Mouse (Mus musculus): ENCODE results near the gene Foxk1.

Foxk1 gene

GRCm38 (mm10) chr5:142463461-142464454, 62.5 kb downstream of the Foxk1 start, which contains the start of gene Ap5z1:
TSS of gene Ap5z1 (plus strand) at chr5:142463944.
- ATAC-seq (ENCODE audit: insufficient number of reproducible peaks, low FRiP score, low TSS enrichment) = peak; percentile 73

- ATAC-seq (ENCODE audit: insufficient number of reproducible peaks, low FRiP score, low TSS enrichment) = no peak
These were observed 67.1 kb downstream of the Foxk1 start for GRCm38 (mm10) chr5:142468375-142468774.

- ATAC-seq (ENCODE audit: insufficient number of reproducible peaks, low FRiP score, low TSS enrichment) = no peak
These were observed 68.5 kb downstream of the Foxk1 start for GRCm38 (mm10) chr5:142469796-142470195.

- no peak for ATAC-seq (ENCODE audit: insufficient number of reproducible peaks, low FRiP score, low TSS enrichment)
These were observed 72.4 kb downstream of the Foxk1 start for GRCm38 (mm10) chr5:142473696-142474095.

GRCm38 (mm10) chr5:142475669-142476068, 74.4 kb downstream of the Foxk1 start:
- ATAC-seq (ENCODE audit: insufficient number of reproducible peaks, low FRiP score, low TSS enrichment) = no peak

GRCm38 (mm10) chr5:142477346-142477745, 76.0 kb downstream of the Foxk1 start:
- ATAC-seq (ENCODE audit: insufficient number of reproducible peaks, low FRiP score, low TSS enrichment) = peak; percentile 53; the same call in 1 of the 2 replicates

- ATAC-seq (ENCODE audit: insufficient number of reproducible peaks, low FRiP score, low TSS enrichment) = no peak
These were observed 76.7 kb downstream of the Foxk1 start for GRCm38 (mm10) chr5:142477866-142478615.

- peak; percentile 10; the same call in 1 of the 2 replicates for ATAC-seq (ENCODE audit: insufficient number of reproducible peaks, low FRiP score, low TSS enrichment)
These were observed 77.6 kb downstream of the Foxk1 start for GRCm38 (mm10) chr5:142478829-142479435.

GRCm38 (mm10) chr5:142482512-142482911, 81.2 kb downstream of the Foxk1 start:
- ATAC-seq (ENCODE audit: insufficient number of reproducible peaks, low FRiP score, low TSS enrichment) = no peak

GRCm38 (mm10) chr5:142483581-142483980, 82.3 kb downstream of the Foxk1 start:
- no peak for ATAC-seq (ENCODE audit: insufficient number of reproducible peaks, low FRiP score, low TSS enrichment)

GRCm38 (mm10) chr5:142486654-142487053, 85.4 kb downstream of the Foxk1 start:
- no peak for ATAC-seq (ENCODE audit: insufficient number of reproducible peaks, low FRiP score, low TSS enrichment)

GRCm38 (mm10) chr5:142489955-142490707, 88.8 kb downstream of the Foxk1 start:
- ATAC-seq (ENCODE audit: insufficient number of reproducible peaks, low FRiP score, low TSS enrichment) = no peak

GRCm38 (mm10) chr5:142493307-142493706, 92.0 kb downstream of the Foxk1 start:
- no peak for ATAC-seq (ENCODE audit: insufficient number of reproducible peaks, low FRiP score, low TSS enrichment)

- peak; percentile 68; the same call in 1 of the 2 replicates for ATAC-seq (ENCODE audit: insufficient number of reproducible peaks, low FRiP score, low TSS enrichment)
These were observed 94.2 kb downstream of the Foxk1 start for GRCm38 (mm10) chr5:142495321-142496096.

- no peak for ATAC-seq (ENCODE audit: insufficient number of reproducible peaks, low FRiP score, low TSS enrichment)
These were observed 97.7 kb downstream of the Foxk1 start for GRCm38 (mm10) chr5:142498964-142499363.

- ATAC-seq (ENCODE audit: insufficient number of reproducible peaks, low FRiP score, low TSS enrichment) = no peak
These were observed 99.6 kb downstream of the Foxk1 start for GRCm38 (mm10) chr5:142500918-142501317.

- ATAC-seq (ENCODE audit: insufficient number of reproducible peaks, low FRiP score, low TSS enrichment) = peak; percentile 83
These were observed 101.1 kb downstream of the Foxk1 start for GRCm38 (mm10) chr5:142502414-142502813.

GRCm38 (mm10) chr5:142504175-142504574, 102.9 kb downstream of the Foxk1 start:
- ATAC-seq (ENCODE audit: insufficient number of reproducible peaks, low FRiP score, low TSS enrichment) = no peak
